Mouse (Mus musculus) CH12.LX (cell line): ENCODE results near the gene Dppa3.

Experiments used
- CTCF ChIP-seq, 2 experiments: IDR thresholded peaks in 1 of 2; conservative IDR thresholded peaks in 1 of 2; 2 replicates each; pipeline ENCODE4 v1.5.1; 2011 to 2012; ENCODE audit warnings: low read depth in 2 of 2, low read length in 2 of 2, improper control_type of control experiment in 1 of 2, inconsistent platforms in 1 of 2, mild to moderate bottlenecking in 1 of 2, moderate library complexity in 1 of 2
- JUND ChIP-seq: conservative IDR thresholded peaks from 2 replicates; pipeline ENCODE4 v1.6.1; 2011; ENCODE audit warnings: low read depth, low read length, improper control_type of control experiment
- MAFK ChIP-seq: IDR thresholded peaks from 2 replicates; pipeline ENCODE4 v1.6.1; 2011; ENCODE audit warnings: low read length, improper control_type of control experiment; ENCODE audit not compliant: insufficient replicate concordance
- PAX5 ChIP-seq: IDR thresholded peaks from 2 replicates; pipeline ENCODE4 v1.6.1; 2012; ENCODE audit warnings: low read length, inconsistent platforms, mixed read lengths
- POLR2A ChIP-seq: IDR thresholded peaks from 2 replicates; pipeline ENCODE4 v1.6.1; 2011; ENCODE audit warnings: low read depth, mild to moderate bottlenecking, improper control_type of control experiment, low read length
- RAD21 ChIP-seq: IDR thresholded peaks from 2 replicates; pipeline ENCODE4 v1.6.1; 2011; ENCODE audit warnings: low read depth, mild to moderate bottlenecking, low read length, improper control_type of control experiment, moderate library complexity
- SIN3A ChIP-seq: IDR thresholded peaks from 2 replicates; pipeline ENCODE4 v1.6.1; 2012; ENCODE audit warnings: low read length, improper control_type of control experiment, inconsistent platforms
- ZNF384 ChIP-seq: IDR thresholded peaks from 2 replicates; pipeline ENCODE4 v1.6.1; 2012; ENCODE audit warnings: low read depth, low read length, improper control_type of control experiment, inconsistent platforms

GRCm38 (mm10) chr6:122654301-122654700, 28.1 kb downstream of the Dppa3 start:
- TF ChIP-seq PAX5 (no peak), MAFK (no peak), RAD21 (no peak), POLR2A (no peak), CTCF (conservative IDR thresholded peaks at IDR 0.05 in 1 of 2, IDR thresholded peaks at IDR 0.05 in 1 of 2; ENCODE audit: low read depth in 2 of 2, low read length in 2 of 2) (no peak), SIN3A (no peak), JUND (no peak), ZNF384 (no peak)
